Mouse (Mus musculus) myocyte (in vitro differentiated cells): ENCODE measurements around the gene Map4k1.

Experiments used
- MYOG ChIP-seq, 3 experiments: IDR thresholded peaks; one replicate each; pipeline ENCODE4 v1.6.1; 2011; ENCODE audit warnings: control low read depth in 2 of 3, low read depth in 2 of 3, mild to moderate bottlenecking in 2 of 3; ENCODE audit not compliant: insufficient read length in 2 of 3, control insufficient read depth in 1 of 3, insufficient read depth in 1 of 3
- POLR2A ChIP-seq: IDR thresholded peaks from one replicate; pipeline ENCODE4 v1.6.1; 2011; ENCODE audit warnings: low read depth, mild to moderate bottlenecking, control low read depth, moderate library complexity; ENCODE audit not compliant: insufficient read length

- TF ChIP-seq POLR2A (no peak), MYOG (IDR thresholded peaks at IDR 0.05; ENCODE audit: control insufficient read depth in 1 of 3, insufficient read depth in 1 of 3, insufficient read length in 2 of 3, low read depth in 2 of 3) (no peak)
These were observed 12.6 kb upstream of the Map4k1 start for GRCm38 (mm10) chr7:28969271-28969670.
